In genomic region chr2:118960413-118960812, GRCm38 (mm10) we compare ENCODE assay signal across 28 mouse cellular contexts. TPM values are rescaled to one million over a fixed set of nuclear protein-coding genes. Genes with fewer than 3 reads are reported as not detected.
DNase-seq lines count a peak whose midpoint lies in the region; ATAC-seq and TF ChIP-seq lines count a peak whose summit lies in the region.
"Had no signal": no experiment of that assay in that cellular context is flagged by ENCODE, and none has a peak within 500 bp of the region (broad histone marks: within the 10 kb centered on the region; RNA-seq: fewer than 3 reads in every experiment).

No protein-coding gene starts in this region.

- peak; percentile 51; the same call in 1 of the 2 replicates for ATAC-seq in G1E (ENCODE audit: extremely low read depth, insufficient number of reproducible peaks, low FRiP score, poor library complexity, severe bottlenecking)
- peak; percentile 78 for ATAC-seq in granulocyte monocyte progenitor cell, adult 5-6 weeks (replicated peaks; ENCODE audit: poor library complexity, severe bottlenecking)
- ATAC-seq in megakaryocyte, adult 5-6 weeks (ENCODE audit: poor library complexity, severe bottlenecking): peak; percentile 43
- ATAC-seq: activated CD4-positive, CD25-positive, alpha-beta regulatory T cell, adult 4 months; forebrain, embryonic 14.5 days; inflammation-experienced regulatory T-cells, adult 6 months; midbrain, embryonic 13.5 days had no signal

- no peak overlapping the region; the same call in 1 of the 2 replicates for H3K4me3 ChIP-seq in G1E (ENCODE audit: low read depth, low read length)
- H3K4me3 ChIP-seq: gastrocnemius, adult 2 months; heart, adult 2 months; heart, embryonic 12.5 days; kidney, embryonic 15.5 days; layer of hippocampus, adult 2 months; limb, embryonic 13.5 days; midbrain, embryonic 13.5 days had no signal

- H3K9me3 ChIP-seq in G1E (replicated peaks): no peaks in the 10 kb centered on the region
- H3K9me3 ChIP-seq: heart, embryonic 12.5 days; kidney, embryonic 15.5 days; limb, embryonic 13.5 days; midbrain, embryonic 13.5 days had no signal

- H3K36me3 ChIP-seq in G1E (replicated peaks): no peaks in the 10 kb centered on the region
- H3K36me3 ChIP-seq: heart, embryonic 12.5 days; kidney, embryonic 15.5 days; limb, embryonic 13.5 days; midbrain, embryonic 13.5 days had no signal

- no peak for TF ChIP-seq CTCF in G1E (IDR thresholded peaks at IDR 0.05; ENCODE audit: low read depth, low read length)

- H3K27me3 ChIP-seq in G1E (ENCODE audit: insufficient read depth, low read length): no peaks in the 10 kb centered on the region
- H3K27me3 ChIP-seq: kidney, embryonic 15.5 days; limb, embryonic 13.5 days; midbrain, embryonic 13.5 days had no signal

- DNase-seq in 3T3-L1 (ENCODE audit: low read depth, low spot score): peak; percentile 38
- peak; percentile 72 for DNase-seq in G1E (ENCODE audit: low spot score)
- DNase-seq in cerebellum, adult 9-11 months: no peak
- no peak for DNase-seq in gastrocnemius, adult 18-20 months (ENCODE audit: low spot score)
- DNase-seq in layer of hippocampus, adult 11-12 months (ENCODE audit: low spot score): no peak
- DNase-seq: adrenal gland, adult 2 months; adrenal gland, postnatal 36 days; cerebellum, adult 2 months; cerebellum, postnatal 25 days; gastrocnemius, adult 2 months; gastrocnemius, postnatal 36 days; heart, adult 2 months; kidney, adult 18-20 months; kidney, postnatal 25 days; lung, adult 18-20 months; lung, postnatal 10 days; thymus, adult 2 months; thymus, postnatal 4 days had no signal

- peaks cover 63% of the 10 kb centered on the region for H3K4me1 ChIP-seq in G1E (ENCODE audit: insufficient read depth, low read depth, low read length)
- H3K4me1 ChIP-seq: kidney, embryonic 15.5 days; limb, embryonic 13.5 days; midbrain, embryonic 13.5 days had no signal

RNA-seq across cellular contexts. Expression of gene Chst14, which starts 34.1 kb away (rescaled TPM):
- total RNA-seq in G1E (2014; fragmentation: Nextera tagmentation) (2.5 and 4.3 TPM in 2 replicates), G1E (2017) (1.2 and 1.3 TPM in 2 replicates)
- polyA plus RNA-seq in G1E (2012): 4.9 and 7.0 TPM in 2 replicates
- total RNA-seq in granulocyte monocyte progenitor cell, adult 5-6 weeks (2014; fragmentation: Nextera tagmentation): 8.4 and 11.4 TPM in 2 replicates
- total RNA-seq in granulocyte monocyte progenitor cell, adult 5-6 weeks (2017): 1.4 and 1.5 TPM in 2 replicates
- 4.6 and 5.3 TPM in 2 replicates for total RNA-seq in megakaryocyte, adult 5-6 weeks (2015)
- total RNA-seq in megakaryocyte, adult 5-6 weeks (2017): 1.4 and 3.5 TPM in 2 replicates
- 1 to 10 TPM; 1.7 to 2.3 TPM for total RNA-seq in gastrocnemius, adult 18-20 months (2021)

Comparison
In these comparisons a context has a peak if more than half of its experiments do, and no peak if none do; other contexts are left out.
1. DNase-seq: peak in 3T3-L1 (single experiment) and G1E (single experiment); none in cerebellum, adult 9-11 months (single experiment), gastrocnemius, adult 18-20 months (single experiment) and layer of hippocampus, adult 11-12 months (single experiment).
2. Peak in every context shown above with its lines, with median percentiles within 50 percentile points of each other: ATAC-seq.